Mouse (Mus musculus): ENCODE measurements around the gene Pigh. TPM values are rescaled to one million over a fixed set of nuclear protein-coding genes. Genes with fewer than 3 reads are reported as not detected.

The Pigh gene
- 6.1 and 9.7 TPM in 2 replicates for total RNA-seq (2017)

GRCm38 (mm10) chr12:79089182-79089812 lies at the start of gene Pigh:
Pigh (minus strand) TSS chr12:79089651.
- ATAC-seq (ENCODE audit: extremely low read depth, insufficient number of reproducible peaks, low FRiP score, poor library complexity, severe bottlenecking), result peak; percentile 90

- ATAC-seq (ENCODE audit: extremely low read depth, insufficient number of reproducible peaks, low FRiP score, poor library complexity, severe bottlenecking), result no peak
Measured at GRCm38 (mm10) chr12:79138999-79139398, 49.5 kb upstream of the Pigh start.

GRCm38 (mm10) chr12:79136949-79137348 lies 47.5 kb upstream of the Pigh start:
- ATAC-seq (ENCODE audit: extremely low read depth, insufficient number of reproducible peaks, low FRiP score, poor library complexity, severe bottlenecking), result no peak

GRCm38 (mm10) chr12:79135105-79135504 lies 45.7 kb upstream of the Pigh start:
- no peak for ATAC-seq (ENCODE audit: extremely low read depth, insufficient number of reproducible peaks, low FRiP score, poor library complexity, severe bottlenecking)

GRCm38 (mm10) chr12:79134676-79135075 lies 45.2 kb upstream of the Pigh start:
- ATAC-seq (ENCODE audit: extremely low read depth, insufficient number of reproducible peaks, low FRiP score, poor library complexity, severe bottlenecking), result no peak

GRCm38 (mm10) chr12:79131706-79132460 lies 42.4 kb upstream of the Pigh start:
- peak; percentile 67 for ATAC-seq (ENCODE audit: extremely low read depth, insufficient number of reproducible peaks, low FRiP score, poor library complexity, severe bottlenecking)

- no peak for ATAC-seq (ENCODE audit: extremely low read depth, insufficient number of reproducible peaks, low FRiP score, poor library complexity, severe bottlenecking)
Measured at GRCm38 (mm10) chr12:79131178-79131675, 41.8 kb upstream of the Pigh start.

- ATAC-seq (ENCODE audit: extremely low read depth, insufficient number of reproducible peaks, low FRiP score, poor library complexity, severe bottlenecking), result peak; percentile 95
Measured at GRCm38 (mm10) chr12:79130299-79131177, 41.1 kb upstream of the Pigh start, which contains the start of gene Arg2. Arg2 (plus strand) TSS chr12:79130777.

- ATAC-seq (ENCODE audit: extremely low read depth, insufficient number of reproducible peaks, low FRiP score, poor library complexity, severe bottlenecking), result no peak
Measured at GRCm38 (mm10) chr12:79122820-79123219, 33.4 kb upstream of the Pigh start.

- ATAC-seq (ENCODE audit: extremely low read depth, insufficient number of reproducible peaks, low FRiP score, poor library complexity, severe bottlenecking), result no peak
Measured at GRCm38 (mm10) chr12:79118991-79119390, 29.5 kb upstream of the Pigh start.

- no peak for ATAC-seq (ENCODE audit: extremely low read depth, insufficient number of reproducible peaks, low FRiP score, poor library complexity, severe bottlenecking)
Measured at GRCm38 (mm10) chr12:79105312-79105711, 15.9 kb upstream of the Pigh start.

GRCm38 (mm10) chr12:79104544-79104943 lies 15.1 kb upstream of the Pigh start:
- ATAC-seq (ENCODE audit: extremely low read depth, insufficient number of reproducible peaks, low FRiP score, poor library complexity, severe bottlenecking), result no peak

GRCm38 (mm10) chr12:79103773-79104172 lies 14.3 kb upstream of the Pigh start:
- ATAC-seq (ENCODE audit: extremely low read depth, insufficient number of reproducible peaks, low FRiP score, poor library complexity, severe bottlenecking), result no peak

- peak; percentile 57; the same call in 1 of the 2 replicates for ATAC-seq (ENCODE audit: extremely low read depth, insufficient number of reproducible peaks, low FRiP score, poor library complexity, severe bottlenecking)
Measured at GRCm38 (mm10) chr12:79097106-79097752, 7.8 kb upstream of the Pigh start.

- ATAC-seq (ENCODE audit: extremely low read depth, insufficient number of reproducible peaks, low FRiP score, poor library complexity, severe bottlenecking), result peak; percentile 59
Measured at GRCm38 (mm10) chr12:79092569-79092968, 3.1 kb upstream of the Pigh start.

GRCm38 (mm10) chr12:79073362-79073761 lies 16.1 kb downstream of the Pigh start:
- no peak for ATAC-seq (ENCODE audit: extremely low read depth, insufficient number of reproducible peaks, low FRiP score, poor library complexity, severe bottlenecking)

GRCm38 (mm10) chr12:79072576-79072975 lies 16.9 kb downstream of the Pigh start:
- no peak for ATAC-seq (ENCODE audit: extremely low read depth, insufficient number of reproducible peaks, low FRiP score, poor library complexity, severe bottlenecking)

GRCm38 (mm10) chr12:79070736-79071333 lies 18.6 kb downstream of the Pigh start:
- no peak for ATAC-seq (ENCODE audit: extremely low read depth, insufficient number of reproducible peaks, low FRiP score, poor library complexity, severe bottlenecking)
